ENCODE assay signal across 8 mouse cellular contexts in the genomic region with DNA sequence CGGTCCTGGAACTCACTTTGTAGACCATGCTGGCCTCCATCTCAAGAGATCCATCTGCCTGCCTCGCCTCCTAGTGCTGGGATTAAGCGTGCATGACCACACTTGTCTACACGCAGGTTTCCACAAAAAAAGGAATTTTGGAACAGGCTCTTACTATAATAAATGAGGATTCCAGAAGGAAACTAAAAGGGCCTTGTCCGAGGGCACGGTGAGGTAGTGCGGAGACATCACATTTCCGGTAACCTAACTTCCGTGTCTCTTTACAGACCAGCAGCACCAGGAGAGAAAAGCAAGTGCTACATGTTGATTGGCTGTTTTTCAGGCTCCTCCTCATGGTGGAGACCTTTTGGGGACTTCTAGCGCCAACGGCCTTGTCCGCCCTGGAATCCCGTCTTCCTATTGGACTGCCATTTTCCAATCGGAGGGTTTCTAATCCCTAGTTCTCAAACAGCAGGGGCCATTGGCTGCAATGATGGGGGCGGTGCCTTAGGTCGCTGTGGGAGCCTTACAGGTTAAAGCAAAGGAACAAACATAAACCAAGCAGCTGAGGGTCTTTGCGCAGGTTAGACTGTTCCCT. TPM values are rescaled to one million over a fixed set of nuclear protein-coding genes. Genes with fewer than 3 reads are reported as not detected.
A peak's percentile ranks its signal among the peaks of the same experiment; 100 is the strongest.
DNase-seq lines count a peak whose midpoint lies in the region; ATAC-seq and TF ChIP-seq lines count a peak whose summit lies in the region.

Phkg2 (plus strand) TSS at position 446 of the 577 bp plus-strand sequence.

- peak; percentile 94 for DNase-seq in gastrocnemius, adult 2 months
- DNase-seq in hindbrain, postnatal 0 days (ENCODE audit: low spot score), result peak; percentile 98
- DNase-seq in left cerebral cortex, adult 2 months (ENCODE audit: extremely low spot score in 1 of 2, low spot score in 2 of 2), result peak; percentile 80 to 89
- peak; percentile 90 to 94 for DNase-seq in right cerebral cortex, adult 2 months (ENCODE audit: low spot score in 2 of 2)
- peak; percentile 80 to 92 for DNase-seq in urinary bladder, postnatal 36 days (ENCODE audit: low spot score in 2 of 2)

- peaks cover 10% of the 10 kb centered on the region; the same call in 1 of the 2 replicates for H3K36me3 ChIP-seq in hindbrain, postnatal 0 days (ENCODE audit: insufficient read depth, low read length)

- intact Hi-C loops in gastrocnemius, adult 2 months (cut with DNase I), result no loop called here
- intact Hi-C loops in left cerebral cortex, adult 2 months (cut with DNase I), result no loop called here

- peak within 1 kb of the TSS; percentile 62 for H3K9ac ChIP-seq in hindbrain, postnatal 0 days (replicated peaks; ENCODE audit: low read length)

- peaks cover 13% of the 10 kb centered on the region for H3K4me1 ChIP-seq in hindbrain, postnatal 0 days (ENCODE audit: insufficient read depth, low read length)

- ATAC-seq in activated CD4-positive, CD25-positive, alpha-beta regulatory T cell, adult 4 months, result peak; percentile 99
- peak; percentile 99 for ATAC-seq in common myeloid progenitor, adult 5-6 weeks (replicated peaks; ENCODE audit: low read depth, poor library complexity, severe bottlenecking)
- ATAC-seq in hindbrain, postnatal 0 days, result peak; percentile 99
- ATAC-seq in megakaryocyte, adult 5-6 weeks (ENCODE audit: poor library complexity, severe bottlenecking), result peak; percentile 99

- H3K9me3 ChIP-seq in hindbrain, postnatal 0 days (ENCODE audit: low read length), result no peaks in the 10 kb centered on the region

- no peak for TF ChIP-seq CTCF in gastrocnemius, adult 2 months (IDR thresholded peaks at IDR 0.05)
- TF ChIP-seq CTCF in hindbrain, postnatal 0 days (IDR thresholded peaks at IDR 0.05; ENCODE audit: low read depth), result peak; percentile 16; the same call in 1 of the 2 replicates
- TF ChIP-seq CTCF in left cerebral cortex, adult 2 months (IDR thresholded peaks at IDR 0.05), result no peak; the same call in none of the 2 replicates

- under 1% methylated on average over 17 of the region's 17 CpGs for WGBS in hindbrain, postnatal 0 days

- H3K27me3 ChIP-seq in hindbrain, postnatal 0 days (ENCODE audit: insufficient read depth, low read length), result no peaks in the 10 kb centered on the region

- H3K27ac ChIP-seq in gastrocnemius, adult 2 months, result peak within 1 kb of the TSS; percentile 89
- peak within 1 kb of the TSS; percentile 81 for H3K27ac ChIP-seq in hindbrain, postnatal 0 days
- peak within 1 kb of the TSS; percentile 88 for H3K27ac ChIP-seq in left cerebral cortex, adult 2 months

- peak within 1 kb of the TSS; percentile 74 for H3K4me2 ChIP-seq in hindbrain, postnatal 0 days (ENCODE audit: low read depth, low read length)

- peak within 1 kb of the TSS; percentile 88 for H3K4me3 ChIP-seq in gastrocnemius, adult 2 months
- H3K4me3 ChIP-seq in hindbrain, postnatal 0 days (ENCODE audit: low read length), result peak within 1 kb of the TSS; percentile 54
- H3K4me3 ChIP-seq in left cerebral cortex, adult 2 months, result peak within 1 kb of the TSS; percentile 87

RNA-seq across cellular contexts. Expression of gene Phkg2, which starts in this region (rescaled TPM):
- polyA plus RNA-seq in activated CD4-positive, CD25-positive, alpha-beta regulatory T cell, adult 4 months (2017; shearing (Covaris generic)), result 10 to 100 TPM; 73.7 to 85.5 TPM
- 18.3 and 31.8 TPM in 2 replicates for total RNA-seq in common myeloid progenitor, adult 5-6 weeks (2017)
- total RNA-seq in gastrocnemius, adult 2 months (2021), result 10 to 100 TPM in 1 of 2 experiments, 1 to 10 TPM in 1; 8.3 to 10.8 TPM
- total RNA-seq in hindbrain, postnatal 0 days (2014; rRNA removed), result 63.1 and 71.4 TPM in 2 replicates
- polyA plus RNA-seq in hindbrain, postnatal 0 days (2015; fragmentation: Nextera tagmentation; extraction: Ambion mirVana), result 58.2 and 65.0 TPM in 2 replicates
- 10 to 100 TPM; 78.1 to 79.8 TPM for total RNA-seq in left cerebral cortex, adult 2 months (2021)
- total RNA-seq in megakaryocyte, adult 5-6 weeks (2015), result 31.6 and 39.4 TPM in 2 replicates
- total RNA-seq in megakaryocyte, adult 5-6 weeks (2017), result 25.7 and 30.5 TPM in 2 replicates

Comparison
In these comparisons a context has a peak if more than half of its experiments do, and no peak if none do; other contexts are left out.
1. Peak in every context shown above with its lines: DNase-seq, ATAC-seq, H3K4me3 ChIP-seq and H3K27ac ChIP-seq.